Mouse (Mus musculus) neural tube, embryonic 14.5 days (tissue): ENCODE measurements around the gene Gm3435. TPM values are rescaled to one million over a fixed set of nuclear protein-coding genes. Genes with fewer than 3 reads are reported as not detected.

Experiments
- ATAC-seq: fragments of 200-750 bp; cut with Nextera tagmentation; 2 replicates; pipeline ENCODE4 v1.8.0; 2017; ENCODE audit warnings: low read depth, mild to moderate bottlenecking, moderate TSS enrichment, moderate library complexity
- H3K27ac ChIP-seq: fragments of 300-500 bp; sonication (generic); 2 replicates; pipeline ENCODE4 v1.5.1; 2014; ENCODE audit warnings: low read depth, mild to moderate bottlenecking, control low read depth, low read length, moderate library complexity, mixed read lengths
- H3K27me3 ChIP-seq: fragments of 300-500 bp; sonication (generic); 2 replicates; pipeline ENCODE4 v1.6.1; 2014; ENCODE audit warnings: low read length; ENCODE audit not compliant: control insufficient read depth, insufficient read depth
- H3K36me3 ChIP-seq: fragments of 300-500 bp; sonication (generic); 2 replicates; pipeline ENCODE4 v1.6.1; 2014; ENCODE audit warnings: low read length, mixed read lengths; ENCODE audit not compliant: control insufficient read depth, insufficient read depth
- H3K4me1 ChIP-seq: fragments of 300-500 bp; sonication (generic); 2 replicates; pipeline ENCODE4 v1.6.1; 2014; ENCODE audit warnings: low read length; ENCODE audit not compliant: control insufficient read depth, insufficient read depth
- H3K4me2 ChIP-seq: fragments of 300-500 bp; sonication (generic); 2 replicates; pipeline ENCODE4 v1.6.1; 2014; ENCODE audit warnings: mild to moderate bottlenecking, low read depth, low read length, control low read depth
- H3K4me3 ChIP-seq: fragments of 300-500 bp; sonication (generic); 2 replicates; pipeline ENCODE4 v1.5.1; 2014; ENCODE audit warnings: low read depth, low read length, control low read depth, mixed read lengths
- H3K9ac ChIP-seq: fragments of 300-500 bp; sonication (generic); replicated peaks from 2 replicates; pipeline ENCODE4 v1.6.1; 2014; ENCODE audit warnings: low read depth, mild to moderate bottlenecking, control low read depth, low read length, mixed read lengths
- H3K9me3 ChIP-seq: fragments of 300-500 bp; sonication (generic); 2 replicates; pipeline ENCODE4 v1.6.1; 2016; ENCODE audit warnings: low read length; ENCODE audit not compliant: control insufficient read depth
- WGBS: fragments of 180-500 bp; shearing (Covaris S2); extraction: QIAGEN DNeasy Blood & Tissue Kit; methylation state at CpG from one replicate; pipeline ENCODE4 v1.1.7; 2014; 5-methylcytosine and 5-hydroxymethylcytosine counted together
- polyA plus RNA-seq: library from polyadenylated mRNA; unstranded; fragments of >200 nt; fragmentation: Nextera tagmentation; extraction: Ambion mirVana; gene quantifications from 2 replicates; pipeline ENCODE4 v1.2.1, GENCODE M21; 2014

The Gm3435 gene
- polyA plus RNA-seq, 1 experiment from 2014 or later: 4.6 TPM

- Histone ChIP-seq H3K4me1 (no peaks in the 10 kb centered on the region), H3K27ac (no peak overlapping the region), H3K4me3 (no peak overlapping the region), H3K9me3 (no peaks in the 10 kb centered on the region), H3K9ac (no peak overlapping the region), H3K36me3 (peaks cover 34% of the 10 kb centered on the region), H3K4me2 (no peak overlapping the region), H3K27me3 (no peaks in the 10 kb centered on the region)
- ATAC-seq: no peak
- 93% methylated on average over 5 of the region's 5 CpGs for WGBS
These were observed 48.2 kb downstream of the Gm3435 start for GRCm38 (mm10) chr17:15058161-15058591.

GRCm38 (mm10) chr17:15059646-15060045, 49.7 kb downstream of the Gm3435 start:
- Histone ChIP-seq H3K27ac (no peak overlapping the region), H3K9ac (no peak overlapping the region), H3K36me3 (peaks cover 37% of the 10 kb centered on the region), H3K4me1 (no peaks in the 10 kb centered on the region), H3K9me3 (no peaks in the 10 kb centered on the region), H3K4me3 (no peak overlapping the region), H3K4me2 (no peak overlapping the region), H3K27me3 (no peaks in the 10 kb centered on the region)
- ATAC-seq: no peak
- WGBS: 97% methylated on average over 14 of the region's 14 CpGs

GRCm38 (mm10) chr17:15060356-15060755, 50.4 kb downstream of the Gm3435 start:
- no peaks in the 10 kb centered on the region for H3K9me3 ChIP-seq

GRCm38 (mm10) chr17:15065391-15066024, 55.5 kb downstream of the Gm3435 start:
- ATAC-seq: peak; percentile 84
- Histone ChIP-seq H3K9ac (no peak overlapping the region; the same call in 1 of the 2 replicates), H3K27me3 (no peaks in the 10 kb centered on the region), H3K4me3 (0 out of 2 replicates have a peak overlapping the region, but pooled peaks have one; percentile 8), H3K4me1 (no peaks in the 10 kb centered on the region; the same call in 1 of the 2 replicates), H3K9me3 (no peaks in the 10 kb centered on the region), H3K36me3 (0 out of 2 replicates have a peak, but pooled peaks cover 11% of the 10 kb centered on the region), H3K4me2 (peak overlapping the region; percentile 41), H3K27ac (peak overlapping the region; percentile 50)
- WGBS: 46% methylated on average over 13 of the region's 13 CpGs

More at GRCm38 (mm10) chr17:15060356-15060755, 50.4 kb downstream of the Gm3435 start:
- no peak for ATAC-seq
- WGBS: 91% methylated on average over 6 of the region's 6 CpGs
- H3K4me1 ChIP-seq: no peaks in the 10 kb centered on the region
- H3K27me3 ChIP-seq: no peaks in the 10 kb centered on the region
- no peak overlapping the region for H3K27ac ChIP-seq
- H3K9ac ChIP-seq: no peak overlapping the region
- no peak overlapping the region for H3K4me3 ChIP-seq
- no peak overlapping the region for H3K4me2 ChIP-seq
- peaks cover 37% of the 10 kb centered on the region for H3K36me3 ChIP-seq

GRCm38 (mm10) chr17:15066066-15066465, 56.1 kb downstream of the Gm3435 start:
- Histone ChIP-seq H3K9ac (no peak overlapping the region; the same call in 1 of the 2 replicates), H3K4me1 (no peaks in the 10 kb centered on the region; the same call in 1 of the 2 replicates), H3K27ac (peak overlapping the region; percentile 50), H3K36me3 (0 out of 2 replicates have a peak, but pooled peaks cover 11% of the 10 kb centered on the region), H3K4me3 (0 out of 2 replicates have a peak overlapping the region, but pooled peaks have one; percentile 8), H3K9me3 (no peaks in the 10 kb centered on the region), H3K27me3 (no peaks in the 10 kb centered on the region), H3K4me2 (peak overlapping the region; percentile 41)
- peak; percentile 88 for ATAC-seq
- 13% methylated on average over 6 of the region's 6 CpGs for WGBS

- Histone ChIP-seq H3K4me3 (no peak overlapping the region), H3K9ac (no peak overlapping the region), H3K27ac (no peak overlapping the region), H3K9me3 (no peaks in the 10 kb centered on the region), H3K4me1 (no peaks in the 10 kb centered on the region; the same call in 1 of the 2 replicates), H3K27me3 (no peaks in the 10 kb centered on the region), H3K4me2 (no peak overlapping the region), H3K36me3 (0 out of 2 replicates have a peak, but pooled peaks cover 8% of the 10 kb centered on the region)
- ATAC-seq: no peak
- WGBS: 62% methylated on average over 1 of the region's 1 CpGs
These were observed 56.9 kb downstream of the Gm3435 start for GRCm38 (mm10) chr17:15066911-15067310.

GRCm38 (mm10) chr17:15068040-15068792, 58.2 kb downstream of the Gm3435 start:
- no peaks in the 10 kb centered on the region; the same call in 1 of the 2 replicates for H3K4me1 ChIP-seq
- H3K9ac ChIP-seq: no peak overlapping the region
- H3K9me3 ChIP-seq: no peaks in the 10 kb centered on the region
- no peak for ATAC-seq
- WGBS: 72% methylated on average over 8 of the region's 8 CpGs
- no peak overlapping the region for H3K27ac ChIP-seq
- H3K36me3 ChIP-seq: 0 out of 2 replicates have a peak, but pooled peaks cover 3% of the 10 kb centered on the region
- no peak overlapping the region for H3K4me2 ChIP-seq
- H3K4me3 ChIP-seq: no peak overlapping the region
- H3K27me3 ChIP-seq: no peaks in the 10 kb centered on the region

- no peak overlapping the region for H3K4me2 ChIP-seq
- H3K4me1 ChIP-seq: no peaks in the 10 kb centered on the region; the same call in 1 of the 2 replicates
- H3K9me3 ChIP-seq: no peaks in the 10 kb centered on the region
- H3K36me3 ChIP-seq: no peaks in the 10 kb centered on the region
- no peak overlapping the region for H3K9ac ChIP-seq
- 63% methylated on average over 2 of the region's 2 CpGs for WGBS
- H3K27me3 ChIP-seq: no peaks in the 10 kb centered on the region
- no peak overlapping the region for H3K27ac ChIP-seq
- H3K4me3 ChIP-seq: no peak overlapping the region
- no peak for ATAC-seq
These were observed 59.1 kb downstream of the Gm3435 start for GRCm38 (mm10) chr17:15069124-15069523.
